11 mouse cellular contexts compared by ENCODE assay signal in genomic region chr7:44685531-44686402, GRCm38 (mm10). TPM values are rescaled to one million over a fixed set of nuclear protein-coding genes. Genes with fewer than 3 reads are reported as not detected.
DNase-seq lines count a peak whose midpoint lies in the region; ATAC-seq and TF ChIP-seq lines count a peak whose summit lies in the region.
"Had no signal": no experiment of that assay in that cellular context is flagged by ENCODE, and none has a peak within 500 bp of the region (broad histone marks: within the 10 kb centered on the region; RNA-seq: fewer than 3 reads in every experiment).

No protein-coding gene starts in this region.

- DNase-seq in heart, adult 18-20 months: peak; percentile 13 to 55
- no peak for DNase-seq in heart, embryonic 10.5 days (ENCODE audit: low spot score)
- DNase-seq in MN1 (ENCODE audit: low spot score): peak; percentile 58
- peak; percentile 60 for DNase-seq in heart, postnatal 0 days (ENCODE audit: low spot score)
- DNase-seq in lung, postnatal 4 days: peak; percentile 80 to 87
- no peak for DNase-seq in adipocyte (ENCODE audit: low spot score)
- no peak for DNase-seq in kidney, adult 8-10 months
- no peak for DNase-seq in adrenal gland, adult 8-10 months

- TF ChIP-seq EP300 in heart, postnatal 0 days (IDR thresholded peaks at IDR 0.05; ENCODE audit: low read depth): no peak

- no peak overlapping the region for H3K4me2 ChIP-seq in heart, postnatal 0 days (ENCODE audit: low read depth, low read length)

- no peaks in the 10 kb centered on the region for H3K36me3 ChIP-seq in heart, embryonic 10.5 days
- H3K36me3 ChIP-seq in heart, postnatal 0 days (replicated peaks; ENCODE audit: control insufficient read depth, insufficient read depth, low read length): no peaks in the 10 kb centered on the region

- H3K27ac ChIP-seq in heart, embryonic 10.5 days: no peak overlapping the region
- 0 out of 2 replicates have a peak overlapping the region, but pooled peaks have one; percentile 1 for H3K27ac ChIP-seq in heart, postnatal 0 days (ENCODE audit: low read depth)

- TF ChIP-seq CTCF in heart, postnatal 0 days (IDR thresholded peaks at IDR 0.05; ENCODE audit: low read depth): no peak

- H3K4me3 ChIP-seq in heart, embryonic 10.5 days: no peak overlapping the region
- no peak overlapping the region for H3K4me3 ChIP-seq in heart, postnatal 0 days (ENCODE audit: low read depth, low read length)

- peaks cover 9% of the 10 kb centered on the region; the same call in 1 of the 2 replicates for H3K27me3 ChIP-seq in heart, embryonic 10.5 days (ENCODE audit: insufficient read depth, poor library complexity, severe bottlenecking)
- H3K27me3 ChIP-seq in heart, postnatal 0 days (ENCODE audit: control insufficient read depth, insufficient read depth, low read length): no peaks in the 10 kb centered on the region

- peak; percentile 75 for ATAC-seq in heart, postnatal 0 days (ENCODE audit: insufficient read depth, low read depth)

- 65% methylated on average over 16 of the region's 17 CpGs for WGBS in heart, embryonic 10.5 days
- 45% methylated on average over 15 of the region's 17 CpGs for WGBS in heart, postnatal 0 days

- H3K9ac ChIP-seq in heart, postnatal 0 days (replicated peaks; ENCODE audit: low read depth, low read length): no peak overlapping the region

- H3K9me3 ChIP-seq in heart, embryonic 10.5 days: no peaks in the 10 kb centered on the region
- 0 out of 2 replicates have a peak, but pooled peaks cover 2% of the 10 kb centered on the region for H3K9me3 ChIP-seq in heart, postnatal 0 days (replicated peaks; ENCODE audit: control insufficient read depth, low read length)

- no peaks in the 10 kb centered on the region; the same call in 1 of the 2 replicates for H3K4me1 ChIP-seq in heart, embryonic 10.5 days
- no peaks in the 10 kb centered on the region for H3K4me1 ChIP-seq in heart, postnatal 0 days (ENCODE audit: control insufficient read depth, insufficient read depth)

RNA-seq across cellular contexts. Expression of gene Myh14, which starts 15.1 kb away (rescaled TPM):
- 10 to 100 TPM; 86.9 to 95.7 TPM for total RNA-seq in heart, adult 18-20 months (2021)
- 0.68 and 2.4 TPM in 2 replicates for polyA plus RNA-seq in heart, embryonic 10.5 days (2016; fragmentation: Nextera tagmentation; extraction: Ambion mirVana)
- total RNA-seq in heart, postnatal 0 days (2014; rRNA removed; ENCODE audit: low replicate concordance): 2.9 TPM in 2 replicates
- polyA plus RNA-seq in heart, postnatal 0 days (2015; fragmentation: Nextera tagmentation; extraction: Ambion mirVana): 0.89 and 1.4 TPM in 2 replicates
- total RNA-seq in adrenal gland, adult 8-10 months (2022): 10 to 100 TPM in 1 of 4 experiments, 1 to 10 TPM in 3; 7.3 to 16.5 (median 8.4) TPM

RNA-seq across cellular contexts. Expression of gene Izumo2, which starts 22.8 kb away (rescaled TPM):
- total RNA-seq in heart, adult 18-20 months (2021): not detected
- not detected in 2 replicates for polyA plus RNA-seq in heart, embryonic 10.5 days (2016; fragmentation: Nextera tagmentation; extraction: Ambion mirVana)
- not detected in 2 replicates for total RNA-seq in heart, postnatal 0 days (2014; rRNA removed; ENCODE audit: low replicate concordance)
- not detected in 2 replicates for polyA plus RNA-seq in heart, postnatal 0 days (2015; fragmentation: Nextera tagmentation; extraction: Ambion mirVana)
- not detected for total RNA-seq in adrenal gland, adult 8-10 months (2022)
- total RNA-seq: adrenal gland, postnatal 4 days; layer of hippocampus, postnatal 25 days had no signal
- polyA plus RNA-seq: embryonic facial prominence, embryonic 11.5 days had no signal

Comparison
In these comparisons a context has a peak if more than half of its experiments do, and no peak if none do; other contexts are left out.
1. DNase-seq: peak in heart, adult 18-20 months (2 of 2), MN1 (single experiment), heart, postnatal 0 days (single experiment) and lung, postnatal 4 days (2 of 2); none in heart, embryonic 10.5 days (single experiment), adipocyte (single experiment), kidney, adult 8-10 months (0 of 2) and adrenal gland, adult 8-10 months (single experiment).
2. RNA of gene Myh14, which starts 15.1 kb away (total RNA-seq): 86.9 to 95.7 TPM in heart, adult 18-20 months; 7.3 to 16.5 TPM in adrenal gland, adult 8-10 months and 2.9 TPM in heart, postnatal 0 days; every median in the first group is over 4 times any median in the second.